Mouse (Mus musculus) MEL (cell line): ENCODE measurements around the gene Siglecg. TPM values are rescaled to one million over a fixed set of nuclear protein-coding genes. Genes with fewer than 3 reads are reported as not detected.

Experiments used
- MYC ChIP-seq: IDR thresholded peaks from 2 replicates; pipeline ENCODE4 v1.6.1; 2011; ENCODE audit warnings: low read depth, mild to moderate bottlenecking, low read length, improper control_type of control experiment, moderate library complexity
- ZC3H11A ChIP-seq: IDR thresholded peaks from 2 replicates; pipeline ENCODE4 v1.6.1; 2012; ENCODE audit warnings: low read depth, mild to moderate bottlenecking, inconsistent platforms, low read length, improper control_type of control experiment
- polyA plus RNA-seq, 2 experiments: library from polyadenylated mRNA; stranded (reverse) in 1 of 2; unstranded in 1 of 2; fragments of >175 nt in 1 of 2; fragments of >200 nt in 1 of 2; gene quantifications; 2 replicates each; pipeline versions ENCODE4 v1.2.1 to v1.2.4; 2012; ENCODE audit warnings: low replicate concordance in 2 of 2, low read depth in 1 of 2; ENCODE audit not compliant: insufficient read length in 2 of 2, insufficient read depth in 1 of 2, missing spikeins in 1 of 2
- total RNA-seq: library from RNA; depleted of rRNA; stranded (reverse); fragments of 300-350 nt; gene quantifications from 2 replicates; pipeline ENCODE4 v1.2.3, GENCODE M21; 2012; rRNA removed

The Siglecg gene
- total and polyA plus RNA-seq, 3 experiments, result not detected

DNA sequence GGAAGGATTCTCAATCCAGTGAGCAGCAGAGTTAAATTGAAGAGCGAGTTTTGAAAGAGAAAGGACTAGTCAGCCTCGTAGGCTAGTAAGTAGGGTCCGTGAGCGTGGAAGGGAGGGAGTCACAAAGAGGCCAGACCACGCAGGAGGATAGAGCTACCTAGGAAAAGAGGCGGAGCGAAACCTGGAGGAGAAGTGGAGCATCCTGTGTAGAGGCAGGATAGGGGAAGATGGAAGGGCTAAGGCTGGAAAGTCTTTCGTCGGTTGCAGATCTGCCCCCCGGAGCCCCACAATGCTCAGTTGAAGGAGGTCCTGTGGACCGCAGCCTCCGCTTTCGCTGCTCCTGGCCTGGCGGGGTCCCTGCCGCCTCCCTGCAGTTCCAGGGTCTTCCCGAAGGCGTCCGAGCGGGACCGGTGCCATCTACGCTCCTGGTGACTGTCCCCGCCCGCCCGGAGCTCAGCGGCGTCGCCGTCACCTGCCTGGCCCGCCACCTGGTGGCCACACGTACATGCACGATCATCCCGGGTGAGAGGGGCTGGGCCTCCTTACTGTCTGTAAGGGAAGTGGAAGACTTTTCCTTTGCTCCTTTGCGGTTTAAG is 58.2 kb downstream of the Siglecg start (continued):
- TF ChIP-seq ZC3H11A (peak; percentile 57), MYC (no peak)

Other genes with a start within 250 kb of the Siglecg start
- 10.5 and 11.7 TPM in 2 replicates for gene Zfp715, start 94.9 kb upstream of the Siglecg start, total RNA-seq
- 1 to 10 TPM in 1 of 2 experiments, not detected in 1; 8.3 TPM for gene Zfp715, start 94.9 kb upstream of the Siglecg start, polyA plus RNA-seq
- 22.6 and 22.7 TPM in 2 replicates for gene Siglecf, start 56.9 kb upstream of the Siglecg start, total RNA-seq
- gene Siglecf, start 56.9 kb upstream of the Siglecg start, polyA plus RNA-seq, result 10 to 100 TPM in 1 of 2 experiments, not detected in 1; 26.7 TPM
- not detected in 2 replicates for gene Lim2, start 19.5 kb downstream of the Siglecg start, total RNA-seq
- gene Lim2, start 19.5 kb downstream of the Siglecg start, polyA plus RNA-seq, result not detected
- gene Nkg7, start 28.9 kb downstream of the Siglecg start, total RNA-seq, result not detected in 2 replicates
- not detected for gene Nkg7, start 28.9 kb downstream of the Siglecg start, polyA plus RNA-seq
- gene Cldnd2, start 32.6 kb downstream of the Siglecg start, total RNA-seq, result not detected in 2 replicates
- not detected for gene Cldnd2, start 32.6 kb downstream of the Siglecg start, polyA plus RNA-seq
- gene Etfb, start 35.9 kb downstream of the Siglecg start, total RNA-seq, result 174 and 177 TPM in 2 replicates
- gene Etfb, start 35.9 kb downstream of the Siglecg start, polyA plus RNA-seq, result 100 to 1,000 TPM in 1 of 2 experiments, not detected in 1; 186 TPM
- not detected in 2 replicates for gene Gm45233, start 35.9 kb downstream of the Siglecg start, total RNA-seq
- gene Gm45233, start 35.9 kb downstream of the Siglecg start, polyA plus RNA-seq, result under 1 TPM in 1 of 2 experiments, not detected in 1; 0.42 TPM
- 0.08 and 0.10 TPM in 2 replicates for gene Vsig10l, start 54.9 kb downstream of the Siglecg start, total RNA-seq
- under 1 TPM in 1 of 2 experiments, not detected in 1; 0.65 TPM for gene Vsig10l, start 54.9 kb downstream of the Siglecg start, polyA plus RNA-seq
- gene Iglon5, start 81.9 kb downstream of the Siglecg start, total RNA-seq, result not detected in 2 replicates
- not detected for gene Iglon5, start 81.9 kb downstream of the Siglecg start, polyA plus RNA-seq
- gene 4931406B18Rik, start 97.7 kb downstream of the Siglecg start, total RNA-seq, result not detected in 2 replicates
- gene 4931406B18Rik, start 97.7 kb downstream of the Siglecg start, polyA plus RNA-seq, result not detected
- gene Cd33, start 136.2 kb downstream of the Siglecg start, total RNA-seq, result not detected in 2 replicates
- not detected for gene Cd33, start 136.2 kb downstream of the Siglecg start, polyA plus RNA-seq
- gene Zfp658, start 154.1 kb downstream of the Siglecg start, total RNA-seq, result not detected in 2 replicates
- not detected for gene Zfp658, start 154.1 kb downstream of the Siglecg start, polyA plus RNA-seq
- gene Zfp719, start 171.4 kb downstream of the Siglecg start, total RNA-seq, result 3.6 and 5.5 TPM in 2 replicates
- 1 to 10 TPM in 1 of 2 experiments, not detected in 1; 1.9 TPM for gene Zfp719, start 171.4 kb downstream of the Siglecg start, polyA plus RNA-seq
- 0.10 TPM in 1 of 2 replicates, not detected in the other for gene Zfp819, start 199.0 kb downstream of the Siglecg start, total RNA-seq
- gene Zfp819, start 199.0 kb downstream of the Siglecg start, polyA plus RNA-seq, result under 1 TPM in 1 of 2 experiments, not detected in 1; 0.06 TPM
- gene Ceacam18, start 226.5 kb downstream of the Siglecg start, total RNA-seq, result 0.08 and 0.13 TPM in 2 replicates
- under 1 TPM in 1 of 2 experiments, not detected in 1; 0.04 TPM for gene Ceacam18, start 226.5 kb downstream of the Siglecg start, polyA plus RNA-seq